Mouse (Mus musculus) liver, postnatal 0 days (tissue): ENCODE results near the gene Vmp1. TPM values are rescaled to one million over a fixed set of nuclear protein-coding genes. Genes with fewer than 3 reads are reported as not detected.

Experiments
- ATAC-seq: fragments of 200-750 bp; cut with Nextera tagmentation; 2 replicates; pipeline ENCODE4 v1.8.0; 2017; ENCODE audit warnings: mild to moderate bottlenecking, moderate library complexity
- DNase-seq: peaks from one replicate; pipeline ENCODE4 v3.0.0-alpha.2; 2016
- H3K27ac ChIP-seq: fragments of 300-500 bp; sonication (generic); 2 replicates; pipeline ENCODE4 v1.5.1; 2014; ENCODE audit warnings: antibody characterized with exemption, moderate library complexity, mild to moderate bottlenecking, low read depth
- H3K27me3 ChIP-seq: fragments of 300-500 bp; sonication (generic); 2 replicates; pipeline ENCODE4 v1.6.1; 2014; ENCODE audit warnings: low read length, control low read depth, mixed read lengths; ENCODE audit not compliant: insufficient read depth
- H3K36me3 ChIP-seq: fragments of 300-500 bp; sonication (generic); replicated peaks from 2 replicates; pipeline ENCODE4 v1.6.1; 2014; ENCODE audit warnings: mild to moderate bottlenecking, control low read depth, low read length, moderate library complexity, mixed read lengths; ENCODE audit not compliant: insufficient read depth
- H3K4me1 ChIP-seq: fragments of 300-500 bp; sonication (generic); 2 replicates; pipeline ENCODE4 v1.6.1; 2014; ENCODE audit warnings: antibody characterized with exemption, mild to moderate bottlenecking, control low read depth; ENCODE audit not compliant: insufficient read depth
- H3K4me2 ChIP-seq: fragments of 300-500 bp; sonication (generic); 2 replicates; pipeline ENCODE4 v1.6.1; 2014; ENCODE audit warnings: low read depth, mild to moderate bottlenecking, low read length, moderate library complexity, mixed read lengths
- H3K4me3 ChIP-seq: fragments of 300-500 bp; sonication (generic); 2 replicates; pipeline ENCODE4 v1.5.1; 2014; ENCODE audit warnings: low read depth, low read length
- H3K9ac ChIP-seq: fragments of 300-500 bp; sonication (generic); replicated peaks from 2 replicates; pipeline ENCODE4 v1.6.1; 2014; ENCODE audit warnings: mild to moderate bottlenecking, moderate library complexity
- H3K9me3 ChIP-seq: fragments of 300-500 bp; sonication (generic); 2 replicates; pipeline ENCODE4 v1.6.1; 2016; ENCODE audit warnings: mild to moderate bottlenecking, control low read depth, low read length, mixed read lengths
- CTCF ChIP-seq: sonication (generic); IDR thresholded peaks from 2 replicates; pipeline ENCODE4 v1.5.1; 2016; ENCODE audit warnings: antibody characterized with exemption, low read depth
- EP300 ChIP-seq: IDR thresholded peaks from 2 replicates; pipeline ENCODE4 v1.6.1; 2016; ENCODE audit warnings: antibody characterized with exemption, low read depth, mild to moderate bottlenecking
- WGBS: fragments of 180-500 bp; shearing (Covaris S2); extraction: QIAGEN DNeasy Blood & Tissue Kit; methylation state at CpG from one replicate; pipeline ENCODE4 v1.1.7; 2014; ENCODE audit not compliant: insufficient replicate concordance; 5-methylcytosine and 5-hydroxymethylcytosine counted together
- polyA plus RNA-seq: library from polyadenylated mRNA; unstranded; fragments of >200 nt; fragmentation: Nextera tagmentation; extraction: Ambion mirVana; gene quantifications from 2 replicates; pipeline ENCODE4 v1.2.1, GENCODE M21; 2015

Vmp1 gene
- polyA plus RNA-seq, 1 experiment from 2014 or later, result 125 TPM

- DNase-seq, result no peak
- H3K4me2 ChIP-seq, result peak overlapping the region; percentile 92
- TF ChIP-seq CTCF, result no peak
- no peak for TF ChIP-seq EP300
- no peaks in the 10 kb centered on the region for H3K9me3 ChIP-seq
- H3K27ac ChIP-seq, result peak overlapping the region; percentile 24; the same call in 1 of the 2 replicates
- H3K4me3 ChIP-seq, result peak overlapping the region; percentile 94
- 66% methylated on average over 3 of the region's 3 CpGs for whole genome bisulfite sequencing
- no peaks in the 10 kb centered on the region; the same call in 1 of the 2 replicates for H3K36me3 ChIP-seq
- no peaks in the 10 kb centered on the region for H3K27me3 ChIP-seq
- no peak for ATAC-seq
- peaks cover 30% of the 10 kb centered on the region for H3K4me1 ChIP-seq
- H3K9ac ChIP-seq, result peak overlapping the region; percentile 96; the same call in 1 of the 2 replicates
Observed at GRCm38 (mm10) chr11:86681423-86681822, 2.2 kb downstream of the Vmp1 start.

GRCm38 (mm10) chr11:86680729-86681128, 2.9 kb downstream of the Vmp1 start:
- H3K4me2 ChIP-seq, result peak overlapping the region; percentile 92

GRCm38 (mm10) chr11:86678957-86679356, 4.7 kb downstream of the Vmp1 start:
- ATAC-seq, result no peak
- no peak for DNase-seq
- no peaks in the 10 kb centered on the region for H3K9me3 ChIP-seq
- H3K4me2 ChIP-seq, result no peak overlapping the region
- H3K9ac ChIP-seq, result no peak overlapping the region
- peaks cover 22% of the 10 kb centered on the region for H3K4me1 ChIP-seq
- H3K27me3 ChIP-seq, result no peaks in the 10 kb centered on the region
- TF ChIP-seq CTCF (no peak), EP300 (no peak)
- H3K4me3 ChIP-seq, result no peak overlapping the region
- H3K27ac ChIP-seq, result no peak overlapping the region
- WGBS, result 77% methylated on average over 5 of the region's 5 CpGs
- no peaks in the 10 kb centered on the region; the same call in 1 of the 2 replicates for H3K36me3 ChIP-seq

More at GRCm38 (mm10) chr11:86680729-86681128, 2.9 kb downstream of the Vmp1 start:
- Histone ChIP-seq H3K9ac (no peak overlapping the region), H3K36me3 (no peaks in the 10 kb centered on the region; the same call in 1 of the 2 replicates), H3K27ac (no peak overlapping the region), H3K4me1 (peaks cover 32% of the 10 kb centered on the region), H3K4me3 (no peak overlapping the region), H3K9me3 (no peaks in the 10 kb centered on the region), H3K27me3 (no peaks in the 10 kb centered on the region)
- TF ChIP-seq CTCF, result no peak
- TF ChIP-seq EP300, result no peak
- 91% methylated on average over 3 of the region's 3 CpGs for WGBS
- no peak for DNase-seq
- ATAC-seq, result no peak

- TF ChIP-seq EP300, result peak; percentile 73
- TF ChIP-seq CTCF, result no peak
- Histone ChIP-seq H3K9me3 (no peaks in the 10 kb centered on the region), H3K27ac (no peak overlapping the region), H3K36me3 (no peaks in the 10 kb centered on the region; the same call in 1 of the 2 replicates), H3K9ac (no peak overlapping the region), H3K4me1 (peaks cover 7% of the 10 kb centered on the region), H3K27me3 (no peaks in the 10 kb centered on the region), H3K4me2 (no peak overlapping the region), H3K4me3 (no peak overlapping the region)
- DNase-seq (no peak), ATAC-seq (no peak)
- 70% methylated on average over 4 of the region's 4 CpGs for WGBS
Observed at GRCm38 (mm10) chr11:86675520-86675919, 8.1 kb downstream of the Vmp1 start.

- no peak for ATAC-seq
Observed at GRCm38 (mm10) chr11:86672772-86673171, 10.9 kb downstream of the Vmp1 start.

GRCm38 (mm10) chr11:86671041-86671675, 12.5 kb downstream of the Vmp1 start:
- Histone ChIP-seq H3K4me3 (no peak overlapping the region), H3K27ac (peak overlapping the region; percentile 3; the same call in 1 of the 2 replicates), H3K9me3 (no peaks in the 10 kb centered on the region), H3K9ac (no peak overlapping the region), H3K36me3 (no peaks in the 10 kb centered on the region), H3K4me1 (peaks cover 19% of the 10 kb centered on the region), H3K4me2 (no peak overlapping the region), H3K27me3 (no peaks in the 10 kb centered on the region)
- no peak for DNase-seq
- WGBS, result 54% methylated on average over 3 of the region's 3 CpGs
- no peak for ATAC-seq
- no peak for TF ChIP-seq CTCF
- no peak for TF ChIP-seq EP300

More at GRCm38 (mm10) chr11:86672772-86673171, 10.9 kb downstream of the Vmp1 start:
- Histone ChIP-seq H3K27me3 (no peaks in the 10 kb centered on the region), H3K4me1 (0 out of 2 replicates have a peak, but pooled peaks cover 6% of the 10 kb centered on the region), H3K27ac (no peak overlapping the region), H3K36me3 (no peaks in the 10 kb centered on the region; the same call in 1 of the 2 replicates), H3K9me3 (no peaks in the 10 kb centered on the region), H3K4me3 (no peak overlapping the region), H3K4me2 (no peak overlapping the region), H3K9ac (no peak overlapping the region)
- WGBS, result 54% methylated on average over 3 of the region's 3 CpGs
- TF ChIP-seq CTCF (no peak), EP300 (no peak)
- DNase-seq, result no peak
